Mouse (Mus musculus) spleen, adult 2 months (tissue): ENCODE measurements around the gene Scgb1b20.
"Not testable (repeated sequence)": the region's sequence is repeated elsewhere in the genome, so short reads cannot be mapped to it uniquely, and the experiment has no call there.

Experiments
- CTCF ChIP-seq: fragments of 200-500 bp; IDR thresholded peaks from 2 replicates; pipeline ENCODE4 v1.5.1; 2011; ENCODE audit warnings: mild to moderate bottlenecking, inconsistent platforms; ENCODE audit not compliant: insufficient read depth, insufficient read length, insufficient replicate concordance; ENCODE audit errors: extremely low read depth
- POLR2A ChIP-seq: fragments of 200-500 bp; IDR thresholded peaks from 2 replicates; pipeline ENCODE4 v1.6.1; 2011; ENCODE audit warnings: low read depth, low read length, inconsistent platforms

DNA sequence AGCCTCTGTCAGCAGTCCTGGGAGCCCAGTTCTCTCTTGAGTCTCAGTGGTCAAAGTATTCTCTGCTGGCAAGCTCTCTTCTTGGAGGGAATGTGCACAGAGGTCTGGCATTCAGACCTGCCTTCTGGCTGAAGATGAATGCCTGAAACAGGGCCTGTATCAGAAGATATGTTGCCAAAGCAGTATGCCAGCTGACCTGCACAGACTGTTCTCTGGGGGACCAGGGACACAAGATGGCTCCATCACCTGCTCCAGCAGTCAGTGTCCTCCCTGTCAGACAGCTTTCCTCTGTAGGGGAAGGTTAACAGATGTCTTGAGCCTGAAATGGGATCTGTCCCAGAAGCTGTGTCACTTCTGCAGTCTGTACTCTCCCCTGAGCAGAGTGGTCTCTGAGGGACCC, 26.7 kb downstream of the Scgb1b20 start:
- not testable (repeated sequence) for TF ChIP-seq POLR2A, CTCF
